Mouse (Mus musculus) liver, embryonic 13.5 days (tissue): ENCODE results near the gene Gm4553. TPM values are rescaled to one million over a fixed set of nuclear protein-coding genes. Genes with fewer than 3 reads are reported as not detected.
"Not testable (repeated sequence)": the region's sequence is repeated elsewhere in the genome, so short reads cannot be mapped to it uniquely, and the experiment has no call there.

Source experiments
- ATAC-seq: fragments of 200-750 bp; cut with Nextera tagmentation; 2 replicates; pipeline ENCODE4 v1.8.0; 2017; ENCODE audit warnings: low read depth, mild to moderate bottlenecking, moderate number of reproducible peaks, moderate library complexity
- DNase-seq: peaks from one replicate; pipeline ENCODE4 v3.0.0; 2022
- H3K27ac ChIP-seq: fragments of 300-500 bp; sonication (generic); 2 replicates; pipeline ENCODE4 v1.5.1; 2015; ENCODE audit warnings: moderate library complexity, mild to moderate bottlenecking, inconsistent platforms
- H3K27me3 ChIP-seq: fragments of 300-500 bp; sonication (generic); 2 replicates; pipeline ENCODE4 v1.6.1; 2015; ENCODE audit warnings: mild to moderate bottlenecking, inconsistent platforms
- H3K36me3 ChIP-seq: fragments of 300-500 bp; sonication (generic); 2 replicates; pipeline ENCODE4 v1.6.1; 2015; ENCODE audit warnings: mild to moderate bottlenecking, inconsistent platforms
- H3K4me1 ChIP-seq: fragments of 300-500 bp; sonication (generic); replicated peaks from 2 replicates; pipeline ENCODE4 v1.6.1; 2015; ENCODE audit warnings: inconsistent platforms
- H3K4me2 ChIP-seq: fragments of 300-500 bp; sonication (generic); 2 replicates; pipeline ENCODE4 v1.6.1; 2015; ENCODE audit warnings: inconsistent platforms, mild to moderate bottlenecking, moderate library complexity
- H3K4me3 ChIP-seq: fragments of 300-500 bp; sonication (generic); replicated peaks from 2 replicates; pipeline ENCODE4 v1.5.1; 2015; ENCODE audit warnings: mild to moderate bottlenecking, inconsistent platforms
- H3K9ac ChIP-seq: fragments of 300-500 bp; sonication (generic); 2 replicates; pipeline ENCODE4 v1.6.1; 2015; ENCODE audit warnings: mild to moderate bottlenecking, inconsistent platforms
- H3K9me3 ChIP-seq: fragments of 300-500 bp; sonication (generic); replicated peaks from 2 replicates; pipeline ENCODE4 v1.6.1; 2016; ENCODE audit warnings: inconsistent platforms
- WGBS: fragments of 180-500 bp; shearing (Covaris S2); methylation state at CpG from one replicate; pipeline ENCODE4 v1.1.7; 2015; ENCODE audit not compliant: insufficient replicate concordance; 5-methylcytosine and 5-hydroxymethylcytosine counted together
- polyA plus RNA-seq: library from polyadenylated mRNA; unstranded; fragments of >200 nt; fragmentation: Nextera tagmentation; extraction: Ambion mirVana; gene quantifications from 2 replicates; pipeline ENCODE4 v1.2.1, GENCODE M21; 2015

Gm4553 gene
- polyA plus RNA-seq, 1 experiment from 2014 or later, result not detected

- 43% methylated on average over 4 of the region's 4 CpGs for WGBS
- ATAC-seq (no peak), DNase-seq (no peak)
Measured at GRCm38 (mm10) chr7:142134206-142134995, 31.1 kb downstream of the Gm4553 start.

GRCm38 (mm10) chr7:142128843-142129242 is 36.7 kb downstream of the Gm4553 start:
- no peak for DNase-seq
- H3K9ac ChIP-seq, result no peak overlapping the region
- no peak overlapping the region for H3K4me2 ChIP-seq
- 31% methylated on average over 4 of the region's 4 CpGs for WGBS
- H3K4me1 ChIP-seq, result no peaks in the 10 kb centered on the region
- no peaks in the 10 kb centered on the region for H3K9me3 ChIP-seq
- H3K27me3 ChIP-seq, result no peaks in the 10 kb centered on the region
- no peaks in the 10 kb centered on the region for H3K36me3 ChIP-seq
- no peak for ATAC-seq
- H3K27ac ChIP-seq, result no peak overlapping the region
- H3K4me3 ChIP-seq, result no peak overlapping the region

More at GRCm38 (mm10) chr7:142134206-142134995, 31.1 kb downstream of the Gm4553 start:
- H3K4me3 ChIP-seq, result no peak overlapping the region
- no peak overlapping the region for H3K9ac ChIP-seq
- no peaks in the 10 kb centered on the region for H3K36me3 ChIP-seq
- H3K9me3 ChIP-seq, result no peaks in the 10 kb centered on the region
- no peak overlapping the region for H3K4me2 ChIP-seq
- no peak overlapping the region for H3K27ac ChIP-seq
- H3K4me1 ChIP-seq, result no peaks in the 10 kb centered on the region
- no peaks in the 10 kb centered on the region for H3K27me3 ChIP-seq

GRCm38 (mm10) chr7:142120629-142121028 is 44.9 kb downstream of the Gm4553 start, which contains the start of gene Gm45618:
Gene Gm45618 (minus strand): TSS chr7:142120729.
- WGBS, result 86% methylated on average over 1 of the region's 1 CpGs
- not testable (repeated sequence) for H3K4me3 ChIP-seq, H3K36me3 ChIP-seq

GRCm38 (mm10) chr7:142119632-142120031 is 45.9 kb downstream of the Gm4553 start:
- Histone ChIP-seq H3K27me3 (no peaks in the 10 kb centered on the region; the same call in 1 of the 2 replicates), H3K9me3 (no peaks in the 10 kb centered on the region), H3K4me3 (no peak overlapping the region), H3K4me1 (no peaks in the 10 kb centered on the region), H3K4me2 (no peak overlapping the region), H3K9ac (no peak overlapping the region), H3K36me3 (no peaks in the 10 kb centered on the region), H3K27ac (no peak overlapping the region)
- ATAC-seq (no peak), DNase-seq (no peak)
- whole genome bisulfite sequencing, result 12% methylated on average over 5 of the region's 5 CpGs

More at GRCm38 (mm10) chr7:142120629-142121028, 44.9 kb downstream of the Gm4553 start, which contains the start of gene Gm45618:
- H3K4me2 ChIP-seq, H3K9me3 ChIP-seq, H3K27me3 ChIP-seq, H3K27ac ChIP-seq, DNase-seq, H3K9ac ChIP-seq, H3K4me1 ChIP-seq, ATAC-seq: not testable (repeated sequence)

Other genes starting within 250 kb of the Gm4553 start
- 20.0 and 24.0 TPM in 2 replicates for gene Tollip, start 247.2 kb downstream of the Gm4553 start, polyA plus RNA-seq
- 0.07 and 0.10 TPM in 2 replicates for gene Brsk2, start 216.0 kb downstream of the Gm4553 start, polyA plus RNA-seq
- 62.5 and 64.3 TPM in 2 replicates for gene Mob2, start 104.7 kb downstream of the Gm4553 start, polyA plus RNA-seq
- 4.4 and 4.6 TPM in 2 replicates for gene Dusp8, start 69.9 kb downstream of the Gm4553 start, polyA plus RNA-seq
- not detected in 2 replicates for gene Gm45618, start 45.0 kb downstream of the Gm4553 start, polyA plus RNA-seq
- gene Gm39115, start 29.7 kb downstream of the Gm4553 start, polyA plus RNA-seq, result not detected in 2 replicates
- gene Gm45337, start 21.1 kb downstream of the Gm4553 start, polyA plus RNA-seq, result not detected in 2 replicates
- gene Gm29735, start 8.6 kb downstream of the Gm4553 start, polyA plus RNA-seq, result not detected in 2 replicates
- not detected in 2 replicates for gene Krtap5-2, start 10.3 kb upstream of the Gm4553 start, polyA plus RNA-seq
- not detected in 2 replicates for gene Gm10153, start 24.6 kb upstream of the Gm4553 start, polyA plus RNA-seq
- gene Krtap5-3, start 35.6 kb upstream of the Gm4553 start, polyA plus RNA-seq, result not detected in 2 replicates
- gene Gm7579, start 46.1 kb upstream of the Gm4553 start, polyA plus RNA-seq, result not detected in 2 replicates
- gene Krtap5-5, start 64.2 kb upstream of the Gm4553 start, polyA plus RNA-seq, result not detected in 2 replicates
- not detected in 2 replicates for gene Gm40460, start 75.3 kb upstream of the Gm4553 start, polyA plus RNA-seq
- not detected in 2 replicates for gene Gm2431, start 92.6 kb upstream of the Gm4553 start, polyA plus RNA-seq
- not detected in 2 replicates for gene Gm4559, start 108.6 kb upstream of the Gm4553 start, polyA plus RNA-seq
- gene Krtap5-1, start 131.4 kb upstream of the Gm4553 start, polyA plus RNA-seq, result not detected in 2 replicates
- not detected in 2 replicates for gene Krtap5-4, start 137.8 kb upstream of the Gm4553 start, polyA plus RNA-seq
- gene Ifitm10, start 208.0 kb upstream of the Gm4553 start, polyA plus RNA-seq, result 1.5 and 1.8 TPM in 2 replicates
- 0.61 TPM in 1 of 2 replicates, not detected in the other for gene Gm49369, start 216.9 kb upstream of the Gm4553 start, polyA plus RNA-seq
- gene Ctsd, start 222.3 kb upstream of the Gm4553 start, polyA plus RNA-seq, result 297 and 306 TPM in 2 replicates